8 mouse cellular contexts compared by ENCODE assay signal in genomic region chr14:47188475-47188847, GRCm38 (mm10). TPM values are rescaled to one million over a fixed set of nuclear protein-coding genes. Genes with fewer than 3 reads are reported as not detected.
DNase-seq lines count a peak whose midpoint lies in the region; ATAC-seq and TF ChIP-seq lines count a peak whose summit lies in the region.

No protein-coding gene starts in this region.

- DNase-seq in heart, embryonic 10.5 days (ENCODE audit: low spot score) = no peak
- DNase-seq in heart, postnatal 4 days = no peak
- no peak for DNase-seq in forebrain, postnatal 0 days
- no peak for DNase-seq in adrenal gland, postnatal 10 days
- DNase-seq in cerebellum, adult 11-12 months = no peak
- no peak for DNase-seq in cerebellum, postnatal 10 days

- peak overlapping the region; percentile 87 for H3K4me3 ChIP-seq in heart, embryonic 10.5 days
- H3K4me3 ChIP-seq in ES-Bruce4 (ENCODE audit: low read depth, low read length) = peak overlapping the region; percentile 82
- peak overlapping the region; percentile 63 for H3K4me3 ChIP-seq in forebrain, postnatal 0 days (ENCODE audit: low read depth, low read length)
- peak overlapping the region; percentile 72 for H3K4me3 ChIP-seq in macrophage (ENCODE audit: inconsistent target)

- H3K4me1 ChIP-seq in heart, embryonic 10.5 days = 0 out of 2 replicates have a peak, but pooled peaks cover 11% of the 10 kb centered on the region
- H3K4me1 ChIP-seq in ES-Bruce4 (ENCODE audit: control insufficient read depth, insufficient read depth, low read length) = no peaks in the 10 kb centered on the region
- peaks cover 5% of the 10 kb centered on the region for H3K4me1 ChIP-seq in forebrain, postnatal 0 days (ENCODE audit: insufficient read depth)

- H3K27me3 ChIP-seq in heart, embryonic 10.5 days (ENCODE audit: insufficient read depth, poor library complexity, severe bottlenecking) = peaks cover 12% of the 10 kb centered on the region
- no peaks in the 10 kb centered on the region for H3K27me3 ChIP-seq in ES-Bruce4 (ENCODE audit: control insufficient read depth, insufficient read depth, low read length, poor library complexity, severe bottlenecking)
- peaks cover 18% of the 10 kb centered on the region for H3K27me3 ChIP-seq in forebrain, postnatal 0 days (ENCODE audit: insufficient read depth, low read length)

- no peak for ATAC-seq in forebrain, postnatal 0 days

- no peaks in the 10 kb centered on the region for H3K36me3 ChIP-seq in heart, embryonic 10.5 days
- no peaks in the 10 kb centered on the region for H3K36me3 ChIP-seq in ES-Bruce4 (ENCODE audit: control insufficient read depth, insufficient read depth, low read length, poor library complexity, severe bottlenecking)
- H3K36me3 ChIP-seq in forebrain, postnatal 0 days (ENCODE audit: insufficient read depth) = no peaks in the 10 kb centered on the region
- H3K36me3 ChIP-seq in macrophage (ENCODE audit: inconsistent target) = peaks cover 15% of the 10 kb centered on the region; the same call in 1 of the 2 replicates

- peak overlapping the region; percentile 66 for H3K9ac ChIP-seq in ES-Bruce4 (ENCODE audit: low read depth, poor library complexity, severe bottlenecking)
- H3K9ac ChIP-seq in forebrain, postnatal 0 days = peak overlapping the region; percentile 50

- TF ChIP-seq CTCF in ES-Bruce4 (IDR thresholded peaks at IDR 0.05; ENCODE audit: low read depth, low read length) = no peak
- TF ChIP-seq CTCF in forebrain, postnatal 0 days (IDR thresholded peaks at IDR 0.05; ENCODE audit: low read depth) = no peak

- peaks cover 49% of the 10 kb centered on the region for H3K79me2 ChIP-seq in macrophage (ENCODE audit: inconsistent target)

- peak overlapping the region; percentile 82 for H3K27ac ChIP-seq in heart, embryonic 10.5 days
- H3K27ac ChIP-seq in ES-Bruce4 (ENCODE audit: insufficient read depth, low read length) (no peak overlapping the region), macrophage (peak overlapping the region; percentile 82)
- no peak overlapping the region for H3K27ac ChIP-seq in forebrain, postnatal 0 days (ENCODE audit: low read depth, low read length)

- no peak for TF ChIP-seq POLR2A in ES-Bruce4 (IDR thresholded peaks at IDR 0.05; ENCODE audit: insufficient read depth, low read length)

- no peak for TF ChIP-seq EP300 in ES-Bruce4 (IDR thresholded peaks at IDR 0.05; ENCODE audit: insufficient read depth, low read depth, low read length)

- H3K9me3 ChIP-seq in heart, embryonic 10.5 days = no peaks in the 10 kb centered on the region
- H3K9me3 ChIP-seq in ES-Bruce4 (replicated peaks; ENCODE audit: control insufficient read depth, insufficient read depth, low read length, poor library complexity, severe bottlenecking) = no peaks in the 10 kb centered on the region
- no peaks in the 10 kb centered on the region for H3K9me3 ChIP-seq in forebrain, postnatal 0 days (ENCODE audit: low read length)

- H3K4me2 ChIP-seq in forebrain, postnatal 0 days (ENCODE audit: low read depth) = peak overlapping the region; percentile 99

- 2% methylated on average over 16 of the region's 16 CpGs for WGBS in heart, embryonic 10.5 days
- WGBS in forebrain, postnatal 0 days = 5% methylated on average over 16 of the region's 16 CpGs
- WGBS in macrophage (ENCODE audit: missing documents) = 2% methylated on average over 12 of the region's 16 CpGs

RNA-seq across cellular contexts. Expression of gene Gch1, which starts 0.8 kb away (rescaled TPM):
- 6.5 and 8.1 TPM in 2 replicates for polyA plus RNA-seq in heart, embryonic 10.5 days (2016; fragmentation: Nextera tagmentation; extraction: Ambion mirVana)
- 1 to 10 TPM; 7.4 TPM for total RNA-seq in heart, postnatal 4 days (2021)
- polyA plus RNA-seq in ES-Bruce4 (2011; ENCODE audit: insufficient read depth, insufficient read length, low read depth, missing spikeins) (4.1 and 4.6 TPM in 2 replicates), macrophage (2018) (5.9 to 18.8 TPM (median 16.6 TPM) in 3 replicates)
- total RNA-seq in forebrain, postnatal 0 days (2014; rRNA removed) = 3.7 and 3.8 TPM in 2 replicates
- 1.5 and 1.7 TPM in 2 replicates for polyA plus RNA-seq in forebrain, postnatal 0 days (2015; fragmentation: Nextera tagmentation; extraction: Ambion mirVana)
- 100 to 1,000 TPM in 14 of 26 experiments, 10 to 100 TPM in 12; 20.2 to 380 (median 117) TPM for total RNA-seq in macrophage (2018; cell fraction: chromatin; rRNA removed)
- 10 to 100 TPM; 11.3 to 73.2 (median 26.9) TPM for total RNA-seq in macrophage (2018; cell fraction: cytosol; rRNA removed)
- 100 to 1,000 TPM in 15 of 26 experiments, 10 to 100 TPM in 11; 20.7 to 309 (median 108) TPM for total RNA-seq in macrophage (2018; cell fraction: nucleus; rRNA removed)
- 10 to 100 TPM; 33.4 to 40.4 TPM for total RNA-seq in adrenal gland, postnatal 10 days (2021)

Comparison
In these comparisons a context has a peak if more than half of its experiments do, and no peak if none do; other contexts are left out.
1. H3K27ac ChIP-seq: peak in heart, embryonic 10.5 days (single experiment) and macrophage (single experiment); none in ES-Bruce4 (single experiment) and forebrain, postnatal 0 days (single experiment).
2. Peak in every context shown above with its lines, with median percentiles within 50 percentile points of each other: H3K4me3 ChIP-seq.